Mouse (Mus musculus) erythroblast, embryonic 14.5 days (primary cell): ENCODE data around the gene Hipk2.

Source experiments
- GATA1 ChIP-seq: IDR thresholded peaks from 2 replicates; pipeline ENCODE4 v1.6.1; 2012; ENCODE audit warnings: low read length, inconsistent platforms, mixed read lengths
- TAL1 ChIP-seq: IDR thresholded peaks from 3 replicates; pipeline ENCODE4 v1.6.1; 2012; ENCODE audit warnings: low read length, inconsistent platforms, mixed read lengths

GRCm38 (mm10) chr6:38682532-38682931, 193.4 kb downstream of the Hipk2 start:
- TF ChIP-seq TAL1 (no peak), GATA1 (no peak)
